In genomic region chr12:113028067-113028466, GRCm38 (mm10) we compare ENCODE assay signal across 10 mouse cellular contexts. TPM values are rescaled to one million over a fixed set of nuclear protein-coding genes. Genes with fewer than 3 reads are reported as not detected.
A peak's percentile ranks its signal among the peaks of the same experiment; 100 is the strongest.
DNase-seq lines count a peak whose midpoint lies in the region; ATAC-seq and TF ChIP-seq lines count a peak whose summit lies in the region.
"Had no signal": no experiment of that assay in that cellular context is flagged by ENCODE, and none has a peak within 500 bp of the region (broad histone marks: within the 10 kb centered on the region; RNA-seq: fewer than 3 reads in every experiment).

No protein-coding gene starts in this region.

- TF ChIP-seq CTCF in kidney, postnatal 0 days (IDR thresholded peaks at IDR 0.05; ENCODE audit: low read depth) = no peak
- no peak for TF ChIP-seq CTCF in kidney, adult 2 months (conservative IDR thresholded peaks at IDR 0.05; ENCODE audit: insufficient read depth, insufficient read length, low read depth, low read length)
- no peak for TF ChIP-seq CTCF in intestine, postnatal 0 days (IDR thresholded peaks at IDR 0.05; ENCODE audit: low read depth)

- peak; percentile 26; the same call in 1 of the 2 replicates for ATAC-seq in kidney, postnatal 0 days (replicated peaks; ENCODE audit: low FRiP score, low read depth)
- no peak for ATAC-seq in hindbrain, embryonic 14.5 days (ENCODE audit: low FRiP score)
- peak; percentile 13; the same call in 1 of the 2 replicates for ATAC-seq in neural tube, embryonic 13.5 days (ENCODE audit: low read depth)
- ATAC-seq in intestine, postnatal 0 days = no peak

- no peaks in the 10 kb centered on the region for H3K27me3 ChIP-seq in kidney, postnatal 0 days (ENCODE audit: insufficient read depth, low read length)
- H3K27me3 ChIP-seq in hindbrain, embryonic 14.5 days (ENCODE audit: control insufficient read depth, insufficient read depth, low read length) = no peaks in the 10 kb centered on the region
- no peaks in the 10 kb centered on the region for H3K27me3 ChIP-seq in neural tube, embryonic 13.5 days
- H3K27me3 ChIP-seq in kidney, adult 2 months (replicated peaks; ENCODE audit: control insufficient read depth, insufficient read depth, low read length) = no peaks in the 10 kb centered on the region
- H3K27me3 ChIP-seq in intestine, postnatal 0 days (replicated peaks; ENCODE audit: control insufficient read depth, insufficient read depth, low read length) = no peaks in the 10 kb centered on the region

- no peaks in the 10 kb centered on the region for H3K9me3 ChIP-seq in kidney, postnatal 0 days (replicated peaks; ENCODE audit: low read length)
- H3K9me3 ChIP-seq in hindbrain, embryonic 14.5 days (ENCODE audit: control insufficient read depth, low read length) = no peaks in the 10 kb centered on the region
- H3K9me3 ChIP-seq in neural tube, embryonic 13.5 days = no peaks in the 10 kb centered on the region
- no peaks in the 10 kb centered on the region for H3K9me3 ChIP-seq in intestine, postnatal 0 days (ENCODE audit: control insufficient read depth)

- no peaks in the 10 kb centered on the region for H3K36me3 ChIP-seq in kidney, postnatal 0 days (ENCODE audit: insufficient read depth, low read length)
- peaks cover 12% of the 10 kb centered on the region; the same call in 1 of the 2 replicates for H3K36me3 ChIP-seq in hindbrain, embryonic 14.5 days (replicated peaks; ENCODE audit: control insufficient read depth, insufficient read depth)
- peaks cover 22% of the 10 kb centered on the region for H3K36me3 ChIP-seq in neural tube, embryonic 13.5 days
- H3K36me3 ChIP-seq in kidney, adult 2 months (ENCODE audit: control insufficient read depth, insufficient read depth, low read length) = no peaks in the 10 kb centered on the region
- peaks cover 8% of the 10 kb centered on the region; the same call in 1 of the 2 replicates for H3K36me3 ChIP-seq in intestine, postnatal 0 days (ENCODE audit: control insufficient read depth, insufficient read depth)

- no peak overlapping the region for H3K4me2 ChIP-seq in kidney, postnatal 0 days (ENCODE audit: low read length)
- H3K4me2 ChIP-seq in hindbrain, embryonic 14.5 days (replicated peaks) = no peak overlapping the region
- no peak overlapping the region for H3K4me2 ChIP-seq in neural tube, embryonic 13.5 days
- no peak overlapping the region for H3K4me2 ChIP-seq in intestine, postnatal 0 days (replicated peaks; ENCODE audit: low read depth)

- H3K4me1 ChIP-seq in kidney, postnatal 0 days (replicated peaks; ENCODE audit: insufficient read depth, low read length) = peaks cover 16% of the 10 kb centered on the region; the same call in 1 of the 2 replicates
- H3K4me1 ChIP-seq in hindbrain, embryonic 14.5 days (replicated peaks; ENCODE audit: control insufficient read depth, insufficient read depth, low read length) = peaks cover 30% of the 10 kb centered on the region
- H3K4me1 ChIP-seq in neural tube, embryonic 13.5 days (replicated peaks) = peaks cover 61% of the 10 kb centered on the region
- H3K4me1 ChIP-seq in kidney, adult 2 months (ENCODE audit: control insufficient read depth, insufficient read depth, low read length) = peaks cover 18% of the 10 kb centered on the region
- H3K4me1 ChIP-seq in intestine, postnatal 0 days (replicated peaks; ENCODE audit: control insufficient read depth, insufficient read depth, low read length) = no peaks in the 10 kb centered on the region

- peak; percentile 35 for DNase-seq in embryo, embryonic 10.5 days (ENCODE audit: low spot score)
- DNase-seq in embryo, embryonic 9.5 days (ENCODE audit: extremely low spot score) = no peak
- DNase-seq in kidney, postnatal 0 days (ENCODE audit: low spot score) = no peak
- DNase-seq in kidney, adult 18-20 months = no peak
- no peak for DNase-seq in hindbrain, embryonic 14.5 days (ENCODE audit: low spot score)
- no peak for DNase-seq in kidney, adult 2 months
- DNase-seq: adrenal gland, adult 2 months; cerebellum, adult 8-10 months had no signal

- 49% methylated on average over 5 of the region's 5 CpGs for WGBS in kidney, postnatal 0 days
- 35% methylated on average over 5 of the region's 5 CpGs for WGBS in hindbrain, embryonic 14.5 days
- 34% methylated on average over 5 of the region's 5 CpGs for WGBS in neural tube, embryonic 13.5 days
- whole genome bisulfite sequencing in kidney, adult 2 months = 50% methylated on average over 5 of the region's 5 CpGs
- 60% methylated on average over 5 of the region's 5 CpGs for WGBS in intestine, postnatal 0 days

- H3K27ac ChIP-seq in kidney, postnatal 0 days = no peak overlapping the region
- H3K27ac ChIP-seq in hindbrain, embryonic 14.5 days = peak overlapping the region; percentile 56; the same call in 1 of the 2 replicates
- peak overlapping the region; percentile 49 for H3K27ac ChIP-seq in neural tube, embryonic 13.5 days (replicated peaks)
- H3K27ac ChIP-seq in kidney, adult 2 months (ENCODE audit: insufficient read depth, low read depth, low read length) = no peak overlapping the region
- H3K27ac ChIP-seq in intestine, postnatal 0 days (ENCODE audit: low read depth, low read length) = no peak overlapping the region

- H3K9ac ChIP-seq in kidney, postnatal 0 days (ENCODE audit: low read depth, low read length) = no peak overlapping the region
- H3K9ac ChIP-seq in hindbrain, embryonic 14.5 days = peak overlapping the region; percentile 20; the same call in 1 of the 2 replicates
- H3K9ac ChIP-seq in neural tube, embryonic 13.5 days = no peak overlapping the region
- H3K9ac ChIP-seq in intestine, postnatal 0 days (ENCODE audit: low read depth, low read length) = no peak overlapping the region

- H3K4me3 ChIP-seq in kidney, postnatal 0 days (replicated peaks; ENCODE audit: low read depth, low read length) = no peak overlapping the region
- H3K4me3 ChIP-seq in hindbrain, embryonic 14.5 days (replicated peaks; ENCODE audit: low read length) = no peak overlapping the region
- H3K4me3 ChIP-seq in neural tube, embryonic 13.5 days = no peak overlapping the region
- H3K4me3 ChIP-seq in kidney, adult 2 months (ENCODE audit: insufficient read depth, low read depth, low read length) = no peak overlapping the region
- no peak overlapping the region for H3K4me3 ChIP-seq in intestine, postnatal 0 days (ENCODE audit: low read depth, low read length)

- TF ChIP-seq POLR2A in kidney, adult 2 months (IDR thresholded peaks at IDR 0.05; ENCODE audit: low read depth, low read length) = no peak

RNA-seq across cellular contexts. Expression of gene Pacs2, which starts 13.8 kb away (rescaled TPM):
- 7.9 and 9.5 TPM in 2 replicates for polyA plus RNA-seq in kidney, postnatal 0 days (2015; fragmentation: Nextera tagmentation; extraction: Ambion mirVana)
- 26.8 and 27.9 TPM in 2 replicates for polyA plus RNA-seq in hindbrain, embryonic 14.5 days (2014; fragmentation: Nextera tagmentation; extraction: Ambion mirVana)
- polyA plus RNA-seq in neural tube, embryonic 13.5 days (2015; fragmentation: Nextera tagmentation; extraction: Ambion mirVana) = 26.1 and 27.8 TPM in 2 replicates
- 42.4 and 47.8 TPM in 2 replicates for polyA plus RNA-seq in kidney, adult 2 months (2012; rRNA removed)
- polyA plus RNA-seq in intestine, postnatal 0 days (2015; fragmentation: Nextera tagmentation; extraction: Ambion mirVana) = 5.1 and 5.2 TPM in 2 replicates

RNA-seq across cellular contexts. Expression of gene Brf1, which starts 27.6 kb away (rescaled TPM):
- 41.4 and 43.6 TPM in 2 replicates for polyA plus RNA-seq in kidney, postnatal 0 days (2015; fragmentation: Nextera tagmentation; extraction: Ambion mirVana)
- 41.4 and 46.3 TPM in 2 replicates for polyA plus RNA-seq in hindbrain, embryonic 14.5 days (2014; fragmentation: Nextera tagmentation; extraction: Ambion mirVana)
- 55.8 and 55.9 TPM in 2 replicates for polyA plus RNA-seq in neural tube, embryonic 13.5 days (2015; fragmentation: Nextera tagmentation; extraction: Ambion mirVana)
- polyA plus RNA-seq in kidney, adult 2 months (2012; rRNA removed) = 44.8 and 53.0 TPM in 2 replicates
- polyA plus RNA-seq in intestine, postnatal 0 days (2015; fragmentation: Nextera tagmentation; extraction: Ambion mirVana) = 17.9 and 21.3 TPM in 2 replicates

RNA-seq across cellular contexts. Expression of gene Tex22, which starts 46.2 kb away (rescaled TPM):
- polyA plus RNA-seq in kidney, postnatal 0 days (2015; fragmentation: Nextera tagmentation; extraction: Ambion mirVana) = not detected in 2 replicates
- 0.40 TPM in 1 of 2 replicates, not detected in the other for polyA plus RNA-seq in hindbrain, embryonic 14.5 days (2014; fragmentation: Nextera tagmentation; extraction: Ambion mirVana)
- not detected in 2 replicates for polyA plus RNA-seq in neural tube, embryonic 13.5 days (2015; fragmentation: Nextera tagmentation; extraction: Ambion mirVana)
- polyA plus RNA-seq in kidney, adult 2 months (2012; rRNA removed) = 0.16 and 0.46 TPM in 2 replicates
- not detected in 2 replicates for polyA plus RNA-seq in intestine, postnatal 0 days (2015; fragmentation: Nextera tagmentation; extraction: Ambion mirVana)

RNA-seq across cellular contexts. Expression of gene Btbd6, which starts 51.8 kb away (rescaled TPM):
- polyA plus RNA-seq in kidney, postnatal 0 days (2015; fragmentation: Nextera tagmentation; extraction: Ambion mirVana) = 22.8 and 24.9 TPM in 2 replicates
- polyA plus RNA-seq in hindbrain, embryonic 14.5 days (2014; fragmentation: Nextera tagmentation; extraction: Ambion mirVana) = 52.2 and 52.8 TPM in 2 replicates
- polyA plus RNA-seq in neural tube, embryonic 13.5 days (2015; fragmentation: Nextera tagmentation; extraction: Ambion mirVana) = 35.0 and 41.4 TPM in 2 replicates
- 31.8 and 45.2 TPM in 2 replicates for polyA plus RNA-seq in kidney, adult 2 months (2012; rRNA removed)
- 13.1 and 13.3 TPM in 2 replicates for polyA plus RNA-seq in intestine, postnatal 0 days (2015; fragmentation: Nextera tagmentation; extraction: Ambion mirVana)

Comparison
In these comparisons a context has a peak if more than half of its experiments do, and no peak if none do; other contexts are left out.
1. ATAC-seq: peak in kidney, postnatal 0 days (single experiment) and neural tube, embryonic 13.5 days (single experiment); none in hindbrain, embryonic 14.5 days (single experiment) and intestine, postnatal 0 days (single experiment).
2. H3K27ac ChIP-seq: peak in hindbrain, embryonic 14.5 days (single experiment) and neural tube, embryonic 13.5 days (single experiment); none in kidney, postnatal 0 days (single experiment), kidney, adult 2 months (single experiment) and intestine, postnatal 0 days (single experiment).